Mouse (Mus musculus) heart, postnatal 4 days (tissue): ENCODE measurements at regions not wholly inside any gene's neighbourhood (a gene's known extent, or its start where the extent isn't known, plus 50 kb on each side); places are given as distances from the start of the nearest gene placed in this dataset.

ENCODE experiments used
- microRNA-seq, 2 experiments: library from miRNA; unstranded; fragments of <30 nt; microRNA quantifications; one replicate each; pipeline ENCODE4 v1.2.0; 2021 to 2022

Small RNAs in the stretch of these regions (microRNA-seq; reads per million reads assigned to microRNA genes)
- 0 reads per million in 2 experiments for gene Gm22030
